Comparison of ENCODE assay signal across 10 mouse cellular contexts in genomic region chr11:19475068-19475786, GRCm38 (mm10).
DNase-seq lines count a peak whose midpoint lies in the region; ATAC-seq and TF ChIP-seq lines count a peak whose summit lies in the region.
"Had no signal": no experiment of that assay in that cellular context is flagged by ENCODE, and none has a peak within 500 bp of the region (broad histone marks: within the 10 kb centered on the region; RNA-seq: fewer than 3 reads in every experiment).

No protein-coding gene starts in this region.

- H3K4me2 ChIP-seq in lung, embryonic 15.5 days, result peak overlapping the region; percentile 27
- peak overlapping the region; percentile 35 for H3K4me2 ChIP-seq in forebrain, embryonic 12.5 days
- H3K4me2 ChIP-seq in intestine, postnatal 0 days (replicated peaks; ENCODE audit: low read depth), result peak overlapping the region; percentile 30; the same call in 1 of the 2 replicates

- H3K36me3 ChIP-seq in lung, embryonic 15.5 days, result no peaks in the 10 kb centered on the region
- H3K36me3 ChIP-seq in forebrain, embryonic 12.5 days (replicated peaks), result no peaks in the 10 kb centered on the region
- H3K36me3 ChIP-seq in intestine, postnatal 0 days (ENCODE audit: control insufficient read depth, insufficient read depth), result no peaks in the 10 kb centered on the region
- no peaks in the 10 kb centered on the region for H3K36me3 ChIP-seq in small intestine, adult 2 months (ENCODE audit: control insufficient read depth, insufficient read depth, low read length)

- TF ChIP-seq POLR2A in small intestine, adult 2 months (IDR thresholded peaks at IDR 0.05; ENCODE audit: low read depth, low read length), result no peak

- no peak for DNase-seq in lung, postnatal 4 days
- DNase-seq in layer of hippocampus, adult 8-10 months (ENCODE audit: low spot score in 2 of 2), result no peak
- no peak for DNase-seq in layer of hippocampus, postnatal 14 days (ENCODE audit: low spot score in 2 of 2)
- DNase-seq: spleen, adult 18-20 months had no signal

- WGBS in lung, embryonic 15.5 days, result 26% methylated on average over 18 of the region's 18 CpGs
- 18% methylated on average over 18 of the region's 18 CpGs for WGBS in forebrain, embryonic 12.5 days
- WGBS in intestine, postnatal 0 days, result 21% methylated on average over 18 of the region's 18 CpGs
- WGBS in small intestine, adult 2 months, result 24% methylated on average over 18 of the region's 18 CpGs

- no peak for TF ChIP-seq CTCF in intestine, postnatal 0 days (IDR thresholded peaks at IDR 0.05; ENCODE audit: low read depth)
- no peak for TF ChIP-seq CTCF in small intestine, adult 2 months (IDR thresholded peaks at IDR 0.05; ENCODE audit: extremely low read depth, insufficient read length, insufficient replicate concordance, low read depth, low read length)

- no peak overlapping the region for H3K4me3 ChIP-seq in lung, embryonic 15.5 days
- no peak overlapping the region; the same call in 1 of the 2 replicates for H3K4me3 ChIP-seq in forebrain, embryonic 12.5 days (replicated peaks)
- no peak overlapping the region for H3K4me3 ChIP-seq in intestine, postnatal 0 days (ENCODE audit: low read depth, low read length)
- no peak overlapping the region for H3K4me3 ChIP-seq in small intestine, adult 2 months (ENCODE audit: low read depth, low read length)

- H3K9me3 ChIP-seq in lung, embryonic 15.5 days, result no peaks in the 10 kb centered on the region
- no peaks in the 10 kb centered on the region for H3K9me3 ChIP-seq in forebrain, embryonic 12.5 days
- H3K9me3 ChIP-seq in intestine, postnatal 0 days (ENCODE audit: control insufficient read depth), result no peaks in the 10 kb centered on the region

- no peaks in the 10 kb centered on the region for H3K27me3 ChIP-seq in lung, embryonic 15.5 days
- H3K27me3 ChIP-seq in forebrain, embryonic 12.5 days, result peaks cover 5% of the 10 kb centered on the region; the same call in 1 of the 2 replicates
- H3K27me3 ChIP-seq in intestine, postnatal 0 days (replicated peaks; ENCODE audit: control insufficient read depth, insufficient read depth, low read length), result no peaks in the 10 kb centered on the region
- H3K27me3 ChIP-seq in small intestine, adult 2 months (ENCODE audit: control insufficient read depth, insufficient read depth, low read length), result no peaks in the 10 kb centered on the region

- ATAC-seq in lung, embryonic 15.5 days (ENCODE audit: borderline replicate concordance, extremely low read depth, low FRiP score, low TSS enrichment), result no peak
- peak; percentile 81; the same call in 1 of the 2 replicates for ATAC-seq in forebrain, embryonic 12.5 days (ENCODE audit: low FRiP score)
- ATAC-seq in intestine, postnatal 0 days, result no peak
- ATAC-seq: inflammation-experienced regulatory T-cells, adult 6 months had no signal

- H3K4me1 ChIP-seq in lung, embryonic 15.5 days, result peaks cover 4% of the 10 kb centered on the region; the same call in 1 of the 2 replicates
- H3K4me1 ChIP-seq in forebrain, embryonic 12.5 days, result peaks cover 8% of the 10 kb centered on the region; the same call in 1 of the 2 replicates
- H3K4me1 ChIP-seq in intestine, postnatal 0 days (replicated peaks; ENCODE audit: control insufficient read depth, insufficient read depth, low read length), result no peaks in the 10 kb centered on the region
- peaks cover 6% of the 10 kb centered on the region; the same call in 1 of the 2 replicates for H3K4me1 ChIP-seq in small intestine, adult 2 months (ENCODE audit: control insufficient read depth, insufficient read depth, insufficient read length, low read length)

- no peak overlapping the region for H3K9ac ChIP-seq in lung, embryonic 15.5 days
- no peak overlapping the region for H3K9ac ChIP-seq in forebrain, embryonic 12.5 days
- H3K9ac ChIP-seq in intestine, postnatal 0 days (ENCODE audit: low read depth, low read length), result no peak overlapping the region

- no peak overlapping the region for H3K27ac ChIP-seq in lung, embryonic 15.5 days
- H3K27ac ChIP-seq in forebrain, embryonic 12.5 days, result no peak overlapping the region
- no peak overlapping the region for H3K27ac ChIP-seq in intestine, postnatal 0 days (ENCODE audit: low read depth, low read length)
- H3K27ac ChIP-seq in small intestine, adult 2 months (ENCODE audit: insufficient read depth, low read depth, low read length), result peak overlapping the region; percentile 12; the same call in 1 of the 2 replicates
- H3K27ac ChIP-seq: macrophage had no signal
